ENCODE assay signal across 8 mouse cellular contexts in genomic region chr11:32321196-32321565, GRCm38 (mm10). TPM values are rescaled to one million over a fixed set of nuclear protein-coding genes. Genes with fewer than 3 reads are reported as not detected.
A peak's percentile ranks its signal among the peaks of the same experiment; 100 is the strongest.
DNase-seq lines count a peak whose midpoint lies in the region; ATAC-seq and TF ChIP-seq lines count a peak whose summit lies in the region.
"Had no signal": no experiment of that assay in that cellular context is flagged by ENCODE, and none has a peak within 500 bp of the region (broad histone marks: within the 10 kb centered on the region; RNA-seq: fewer than 3 reads in every experiment).

No protein-coding gene starts in this region.

- peak; percentile 31; the same call in 1 of the 2 replicates for ATAC-seq in lung, embryonic 14.5 days (ENCODE audit: insufficient read depth)

- peak; percentile 99 for TF ChIP-seq CTCF in ES-Bruce4 (IDR thresholded peaks at IDR 0.05; ENCODE audit: low read depth, low read length)
- TF ChIP-seq CTCF in lung, embryonic 14.5 days (IDR thresholded peaks at IDR 0.05; ENCODE audit: low read depth) = peak; percentile 80

- H3K9me3 ChIP-seq in ES-Bruce4 (replicated peaks; ENCODE audit: control insufficient read depth, insufficient read depth, low read length, poor library complexity, severe bottlenecking) = no peaks in the 10 kb centered on the region
- H3K9me3 ChIP-seq in lung, embryonic 14.5 days (ENCODE audit: low read depth, low read length) = no peaks in the 10 kb centered on the region
- H3K9me3 ChIP-seq: limb, embryonic 13.5 days had no signal

- H3K4me2 ChIP-seq in lung, embryonic 14.5 days = no peak overlapping the region
- H3K4me2 ChIP-seq: limb, embryonic 13.5 days had no signal

- H3K4me1 ChIP-seq in ES-Bruce4 (ENCODE audit: control insufficient read depth, insufficient read depth, low read length) = no peaks in the 10 kb centered on the region
- no peaks in the 10 kb centered on the region for H3K4me1 ChIP-seq in lung, embryonic 14.5 days (ENCODE audit: insufficient read depth)
- H3K4me1 ChIP-seq: limb, embryonic 13.5 days had no signal

- peak; percentile 55 for DNase-seq in T-cell, adult 2 months (ENCODE audit: low spot score)
- DNase-seq in cerebellum, postnatal 14 days = peak; percentile 62 to 84
- peak; percentile 42 to 44 for DNase-seq in gastrocnemius, postnatal 36 days
- DNase-seq in kidney, postnatal 25 days = peak; percentile 74 to 75
- peak; percentile 80 for DNase-seq in lung, embryonic 14.5 days
- DNase-seq in right cerebral cortex, postnatal 36 days (ENCODE audit: low spot score in 2 of 2) = peak; percentile 45 to 63

- H3K27me3 ChIP-seq in ES-Bruce4 (ENCODE audit: control insufficient read depth, insufficient read depth, low read length, poor library complexity, severe bottlenecking) = no peaks in the 10 kb centered on the region
- H3K27me3 ChIP-seq in lung, embryonic 14.5 days (ENCODE audit: insufficient read depth, low read length) = no peaks in the 10 kb centered on the region
- H3K27me3 ChIP-seq: limb, embryonic 13.5 days had no signal

- no peak overlapping the region for H3K4me3 ChIP-seq in ES-Bruce4 (ENCODE audit: low read depth, low read length)
- H3K4me3 ChIP-seq in lung, embryonic 14.5 days (ENCODE audit: low read depth, low read length) = no peak overlapping the region
- H3K4me3 ChIP-seq: limb, embryonic 13.5 days had no signal

- intact Hi-C loops in gastrocnemius, postnatal 36 days (cut with DNase I) = no loop called here

- H3K27ac ChIP-seq in ES-Bruce4 (ENCODE audit: insufficient read depth, low read length) = no peak overlapping the region
- no peak overlapping the region for H3K27ac ChIP-seq in lung, embryonic 14.5 days (ENCODE audit: low read depth)
- H3K27ac ChIP-seq: limb, embryonic 13.5 days had no signal

- WGBS in lung, embryonic 14.5 days = 31% methylated on average over 8 of the region's 8 CpGs

- H3K36me3 ChIP-seq in ES-Bruce4 (ENCODE audit: control insufficient read depth, insufficient read depth, low read length, poor library complexity, severe bottlenecking) = no peaks in the 10 kb centered on the region
- H3K36me3 ChIP-seq in lung, embryonic 14.5 days (ENCODE audit: insufficient read depth) = no peaks in the 10 kb centered on the region
- H3K36me3 ChIP-seq: limb, embryonic 13.5 days had no signal

- TF ChIP-seq POLR2A in ES-Bruce4 (IDR thresholded peaks at IDR 0.05; ENCODE audit: insufficient read depth, low read length) = no peak

- H3K9ac ChIP-seq in ES-Bruce4 (ENCODE audit: low read depth, poor library complexity, severe bottlenecking) = no peak overlapping the region
- H3K9ac ChIP-seq in lung, embryonic 14.5 days = no peak overlapping the region
- H3K9ac ChIP-seq: limb, embryonic 13.5 days had no signal

- TF ChIP-seq EP300 in ES-Bruce4 (IDR thresholded peaks at IDR 0.05; ENCODE audit: insufficient read depth, low read depth, low read length) = no peak

RNA-seq across cellular contexts. Expression of gene Hbq1a, which starts 21.3 kb away (rescaled TPM):
- polyA plus RNA-seq in ES-Bruce4 (2011; ENCODE audit: insufficient read depth, insufficient read length, low read depth, missing spikeins) = not detected in 2 replicates
- total RNA-seq in gastrocnemius, postnatal 36 days (2021) = not detected
- 0.45 and 0.83 TPM in 2 replicates for polyA plus RNA-seq in lung, embryonic 14.5 days (2014; fragmentation: Nextera tagmentation; extraction: Ambion mirVana)

RNA-seq across cellular contexts. Expression of gene Hba-a2, which starts 24.9 kb away (rescaled TPM):
- 5.6 and 10.3 TPM in 2 replicates for polyA plus RNA-seq in ES-Bruce4 (2011; ENCODE audit: insufficient read depth, insufficient read length, low read depth, missing spikeins)
- total RNA-seq in gastrocnemius, postnatal 36 days (2021) = 100 to 1,000 TPM; 195 to 294 TPM
- 11,972 and 11,979 TPM in 2 replicates for polyA plus RNA-seq in lung, embryonic 14.5 days (2014; fragmentation: Nextera tagmentation; extraction: Ambion mirVana)

RNA-seq across cellular contexts. Expression of gene Sh3pxd2b, which starts 26.4 kb away (rescaled TPM):
- 5.9 and 6.1 TPM in 2 replicates for polyA plus RNA-seq in ES-Bruce4 (2011; ENCODE audit: insufficient read depth, insufficient read length, low read depth, missing spikeins)
- 1 to 10 TPM; 3.6 to 4.3 TPM for total RNA-seq in gastrocnemius, postnatal 36 days (2021)
- 31.2 and 31.7 TPM in 2 replicates for polyA plus RNA-seq in lung, embryonic 14.5 days (2014; fragmentation: Nextera tagmentation; extraction: Ambion mirVana)

RNA-seq across cellular contexts. Expression of gene Hbq1b, which starts 34.4 kb away (rescaled TPM):
- polyA plus RNA-seq in ES-Bruce4 (2011; ENCODE audit: insufficient read depth, insufficient read length, low read depth, missing spikeins) = not detected in 2 replicates
- total RNA-seq in gastrocnemius, postnatal 36 days (2021) = not detected
- polyA plus RNA-seq in lung, embryonic 14.5 days (2014; fragmentation: Nextera tagmentation; extraction: Ambion mirVana) = 1.8 and 2.1 TPM in 2 replicates

RNA-seq across cellular contexts. Expression of gene Hba-a1, which starts 37.9 kb away (rescaled TPM):
- polyA plus RNA-seq in ES-Bruce4 (2011; ENCODE audit: insufficient read depth, insufficient read length, low read depth, missing spikeins) = 1.2 and 1.6 TPM in 2 replicates
- total RNA-seq in gastrocnemius, postnatal 36 days (2021) = 100 to 1,000 TPM; 252 to 350 TPM
- polyA plus RNA-seq in lung, embryonic 14.5 days (2014; fragmentation: Nextera tagmentation; extraction: Ambion mirVana) = 4,575 and 4,689 TPM in 2 replicates

Comparison
In these comparisons a context has a peak if more than half of its experiments do, and no peak if none do; other contexts are left out.
1. RNA of gene Hba-a2, which starts 24.9 kb away (polyA plus RNA-seq): 11,972 to 11,979 TPM in lung, embryonic 14.5 days; 5.6 to 10.3 TPM in ES-Bruce4; every median in the first group is over 1,000 times any median in the second.
2. Peak in every context shown above with its lines, with median percentiles within 50 percentile points of each other: DNase-seq.